Mouse (Mus musculus) limb, embryonic 13.5 days (tissue): Measurements from ENCODE around the gene Tmc2. TPM values are rescaled to one million over a fixed set of nuclear protein-coding genes. Genes with fewer than 3 reads are reported as not detected.

ENCODE experiments used
- ATAC-seq: fragments of 200-750 bp; cut with Nextera tagmentation; 2 replicates; pipeline ENCODE4 v1.8.0; 2017; ENCODE audit warnings: low read depth, moderate number of reproducible peaks, moderate TSS enrichment; ENCODE audit not compliant: low FRiP score
- H3K27ac ChIP-seq: fragments of 300-500 bp; sonication (generic); 2 replicates; pipeline ENCODE4 v1.5.1; 2015; ENCODE audit warnings: inconsistent platforms, mild to moderate bottlenecking, moderate library complexity
- H3K27me3 ChIP-seq: fragments of 300-500 bp; sonication (generic); 2 replicates; pipeline ENCODE4 v1.6.1; 2015; ENCODE audit warnings: mild to moderate bottlenecking, inconsistent platforms
- H3K36me3 ChIP-seq: fragments of 300-500 bp; sonication (generic); 2 replicates; pipeline ENCODE4 v1.6.1; 2015; ENCODE audit warnings: inconsistent platforms, mild to moderate bottlenecking, moderate library complexity
- H3K4me1 ChIP-seq: fragments of 300-500 bp; sonication (generic); 2 replicates; pipeline ENCODE4 v1.6.1; 2015; ENCODE audit warnings: inconsistent platforms
- H3K4me2 ChIP-seq: fragments of 300-500 bp; sonication (generic); replicated peaks from 2 replicates; pipeline ENCODE4 v1.6.1; 2015; ENCODE audit warnings: inconsistent platforms, mild to moderate bottlenecking, moderate library complexity
- H3K4me3 ChIP-seq: fragments of 300-500 bp; sonication (generic); 2 replicates; pipeline ENCODE4 v1.5.1; 2015; ENCODE audit warnings: moderate library complexity, mild to moderate bottlenecking, inconsistent platforms
- H3K9ac ChIP-seq: fragments of 300-500 bp; sonication (generic); 2 replicates; pipeline ENCODE4 v1.6.1; 2015; ENCODE audit warnings: mild to moderate bottlenecking, inconsistent platforms
- H3K9me3 ChIP-seq: fragments of 300-500 bp; sonication (generic); 2 replicates; pipeline ENCODE4 v1.6.1; 2016; ENCODE audit warnings: inconsistent platforms
- WGBS: fragments of 180-500 bp; shearing (Covaris S2); methylation state at CpG from one replicate; pipeline ENCODE4 v1.1.7; 2015; 5-methylcytosine and 5-hydroxymethylcytosine counted together
- polyA plus RNA-seq: library from polyadenylated mRNA; unstranded; fragments of >200 nt; fragmentation: Nextera tagmentation; extraction: Ambion mirVana; gene quantifications from 2 replicates; pipeline ENCODE4 v1.2.1, GENCODE M21; 2015

The Tmc2 gene
- polyA plus RNA-seq, 1 experiment from 2014 or later, result not detected

GRCm38 (mm10) chr2:130289086-130289485, 94.1 kb downstream of the Tmc2 start:
- Histone ChIP-seq H3K4me3 (no peak overlapping the region), H3K27ac (no peak overlapping the region), H3K4me1 (peaks cover 19% of the 10 kb centered on the region), H3K9me3 (no peaks in the 10 kb centered on the region), H3K36me3 (no peaks in the 10 kb centered on the region), H3K9ac (no peak overlapping the region), H3K27me3 (peaks cover 18% of the 10 kb centered on the region), H3K4me2 (no peak overlapping the region)
- 57% methylated on average over 4 of the region's 4 CpGs for WGBS
- ATAC-seq, result no peak

- no peak overlapping the region for H3K9ac ChIP-seq
- H3K4me2 ChIP-seq, result no peak overlapping the region
- H3K9me3 ChIP-seq, result no peaks in the 10 kb centered on the region
- H3K27me3 ChIP-seq, result peaks cover 32% of the 10 kb centered on the region
- H3K4me3 ChIP-seq, result no peak overlapping the region
- no peak overlapping the region for H3K27ac ChIP-seq
- no peaks in the 10 kb centered on the region for H3K36me3 ChIP-seq
- ATAC-seq, result no peak
- WGBS, result 10% methylated on average over 8 of the region's 8 CpGs
- H3K4me1 ChIP-seq, result peaks cover 26% of the 10 kb centered on the region
Observed at GRCm38 (mm10) chr2:130291434-130291833, 96.4 kb downstream of the Tmc2 start.

GRCm38 (mm10) chr2:130293009-130293408, 98.0 kb downstream of the Tmc2 start:
- Histone ChIP-seq H3K36me3 (peaks cover 2% of the 10 kb centered on the region; the same call in 1 of the 2 replicates), H3K9ac (no peak overlapping the region), H3K27me3 (peaks cover 47% of the 10 kb centered on the region), H3K4me2 (no peak overlapping the region), H3K4me1 (peaks cover 32% of the 10 kb centered on the region), H3K27ac (no peak overlapping the region), H3K4me3 (no peak overlapping the region), H3K9me3 (no peaks in the 10 kb centered on the region)
- WGBS, result 60% methylated on average over 3 of the region's 3 CpGs
- ATAC-seq, result no peak

GRCm38 (mm10) chr2:130293486-130293885, 98.5 kb downstream of the Tmc2 start:
- Histone ChIP-seq H3K36me3 (peaks cover 5% of the 10 kb centered on the region; the same call in 1 of the 2 replicates), H3K27ac (no peak overlapping the region), H3K27me3 (peaks cover 50% of the 10 kb centered on the region), H3K9me3 (no peaks in the 10 kb centered on the region), H3K4me2 (peak overlapping the region; percentile 75; the same call in 1 of the 2 replicates), H3K4me1 (peaks cover 32% of the 10 kb centered on the region), H3K9ac (no peak overlapping the region), H3K4me3 (no peak overlapping the region; the same call in 1 of the 2 replicates)
- ATAC-seq, result 0 out of 2 replicates have a peak, but pooled peaks have one; percentile 43
- 1% methylated on average over 4 of the region's 4 CpGs for WGBS

- no peak for ATAC-seq
Observed at GRCm38 (mm10) chr2:130294218-130294935, 99.4 kb downstream of the Tmc2 start.

GRCm38 (mm10) chr2:130294936-130295277, 99.9 kb downstream of the Tmc2 start, which contains the start of gene Ebf4:
Ebf4 (plus strand) TSS chr2:130295169.
- Histone ChIP-seq H3K4me3 (peak within 1 kb of the TSS; percentile 76), H3K27ac (peak within 1 kb of the TSS; percentile 58; the same call in 1 of the 2 replicates), H3K9me3 (no peaks in the 10 kb centered on the region), H3K9ac (peak within 1 kb of the TSS; percentile 86), H3K4me1 (peaks cover 32% of the 10 kb centered on the region), H3K36me3 (peaks cover 6% of the 10 kb centered on the region; the same call in 1 of the 2 replicates), H3K27me3 (peaks cover 50% of the 10 kb centered on the region), H3K4me2 (peak within 1 kb of the TSS; percentile 75)
- ATAC-seq, result peak; percentile 68
- under 1% methylated on average over 31 of the region's 39 CpGs for WGBS

More at GRCm38 (mm10) chr2:130294218-130294935, 99.4 kb downstream of the Tmc2 start:
- Histone ChIP-seq H3K27ac (peak overlapping the region; percentile 58; the same call in 1 of the 2 replicates), H3K9ac (peak overlapping the region; percentile 86), H3K4me2 (peak overlapping the region; percentile 75), H3K4me3 (peak overlapping the region; percentile 76), H3K4me1 (peaks cover 32% of the 10 kb centered on the region), H3K36me3 (peaks cover 5% of the 10 kb centered on the region; the same call in 1 of the 2 replicates), H3K27me3 (peaks cover 50% of the 10 kb centered on the region), H3K9me3 (no peaks in the 10 kb centered on the region)
- 7% methylated on average over 19 of the region's 20 CpGs for WGBS

- under 1% methylated on average over 60 of the region's 99 CpGs for WGBS
- peak; percentile 57 for ATAC-seq
- Histone ChIP-seq H3K27ac (peak overlapping the region; percentile 58; the same call in 1 of the 2 replicates), H3K4me3 (peak overlapping the region; percentile 76), H3K36me3 (peaks cover 11% of the 10 kb centered on the region; the same call in 1 of the 2 replicates), H3K9me3 (no peaks in the 10 kb centered on the region), H3K27me3 (peaks cover 50% of the 10 kb centered on the region), H3K4me1 (peaks cover 32% of the 10 kb centered on the region), H3K9ac (peak overlapping the region; percentile 86), H3K4me2 (peak overlapping the region; percentile 75)
Observed at GRCm38 (mm10) chr2:130295331-130296133, 100.5 kb downstream of the Tmc2 start.

- Histone ChIP-seq H3K27ac (no peak overlapping the region), H3K27me3 (peaks cover 50% of the 10 kb centered on the region), H3K9ac (peak overlapping the region; percentile 86), H3K9me3 (no peaks in the 10 kb centered on the region), H3K4me2 (peak overlapping the region; percentile 75), H3K36me3 (peaks cover 11% of the 10 kb centered on the region; the same call in 1 of the 2 replicates), H3K4me3 (peak overlapping the region; percentile 76), H3K4me1 (peaks cover 32% of the 10 kb centered on the region)
- peak; percentile 9; the same call in 1 of the 2 replicates for ATAC-seq
- 3% methylated on average over 20 of the region's 20 CpGs for WGBS
Observed at GRCm38 (mm10) chr2:130296134-130296745, 101.2 kb downstream of the Tmc2 start.

- 75% methylated on average over 9 of the region's 9 CpGs for WGBS
- no peak overlapping the region for H3K27ac ChIP-seq
- peaks cover 47% of the 10 kb centered on the region for H3K27me3 ChIP-seq
- H3K4me1 ChIP-seq, result peaks cover 28% of the 10 kb centered on the region
- H3K9me3 ChIP-seq, result no peaks in the 10 kb centered on the region
- no peak for ATAC-seq
- 0 out of 2 replicates have a peak overlapping the region, but pooled peaks have one; percentile 25 for H3K9ac ChIP-seq
- no peak overlapping the region for H3K4me2 ChIP-seq
- peaks cover 11% of the 10 kb centered on the region; the same call in 1 of the 2 replicates for H3K36me3 ChIP-seq
- H3K4me3 ChIP-seq, result no peak overlapping the region
Observed at GRCm38 (mm10) chr2:130297580-130297979, 102.6 kb downstream of the Tmc2 start.

GRCm38 (mm10) chr2:130303014-130303413, 108.0 kb downstream of the Tmc2 start:
- ATAC-seq, result no peak

More at GRCm38 (mm10) chr2:130303014-130303413, 108.0 kb downstream of the Tmc2 start:
- WGBS, result 49% methylated on average over 4 of the region's 4 CpGs
- Histone ChIP-seq H3K4me1 (no peaks in the 10 kb centered on the region), H3K4me2 (no peak overlapping the region), H3K4me3 (no peak overlapping the region), H3K27ac (no peak overlapping the region), H3K9me3 (no peaks in the 10 kb centered on the region), H3K36me3 (peaks cover 52% of the 10 kb centered on the region), H3K27me3 (peaks cover 3% of the 10 kb centered on the region; the same call in 1 of the 2 replicates), H3K9ac (no peak overlapping the region)
